Comparison of ENCODE assay signal across 9 mouse cellular contexts in genomic region chr3:105891760-105892571, GRCm38 (mm10). TPM values are rescaled to one million over a fixed set of nuclear protein-coding genes. Genes with fewer than 3 reads are reported as not detected.
DNase-seq lines count a peak whose midpoint lies in the region; ATAC-seq and TF ChIP-seq lines count a peak whose summit lies in the region.
"Had no signal": no experiment of that assay in that cellular context is flagged by ENCODE, and none has a peak within 500 bp of the region (broad histone marks: within the 10 kb centered on the region; RNA-seq: fewer than 3 reads in every experiment).

No protein-coding gene starts in this region.

- peaks cover 2% of the 10 kb centered on the region; the same call in 1 of the 2 replicates for H3K4me1 ChIP-seq in cortical plate, adult 2 months (ENCODE audit: control insufficient read depth, insufficient read depth, low read length)
- H3K4me1 ChIP-seq in kidney, embryonic 15.5 days: peaks cover 43% of the 10 kb centered on the region
- H3K4me1 ChIP-seq in midbrain, postnatal 0 days (ENCODE audit: insufficient read depth, low read length): no peaks in the 10 kb centered on the region

- no peak for TF ChIP-seq CTCF in cortical plate, adult 2 months (IDR thresholded peaks at IDR 0.05; ENCODE audit: extremely low read depth, insufficient read depth, low read length)
- no peak for TF ChIP-seq CTCF in midbrain, postnatal 0 days (IDR thresholded peaks at IDR 0.05)

- 0 out of 2 replicates have a peak, but pooled peaks have one; percentile 25 for ATAC-seq in kidney, embryonic 15.5 days (replicated peaks; ENCODE audit: low FRiP score)
- no peak for ATAC-seq in midbrain, postnatal 0 days (ENCODE audit: low FRiP score)

- H3K79me2 ChIP-seq in macrophage (ENCODE audit: inconsistent target): no peaks in the 10 kb centered on the region

- DNase-seq in cerebellum, postnatal 25 days: peak; percentile 15 to 26
- no peak for DNase-seq in cerebellum, postnatal 4 days (ENCODE audit: low spot score in 2 of 2)
- peak; percentile 88 for DNase-seq in thymus, postnatal 14 days
- no peak for DNase-seq in cerebellum, adult 11-12 months
- DNase-seq in midbrain, postnatal 0 days (ENCODE audit: low spot score): no peak

- H3K36me3 ChIP-seq in kidney, embryonic 15.5 days: no peaks in the 10 kb centered on the region
- H3K36me3 ChIP-seq in macrophage (ENCODE audit: inconsistent target): no peaks in the 10 kb centered on the region
- H3K36me3 ChIP-seq in midbrain, postnatal 0 days (ENCODE audit: insufficient read depth, low read length): no peaks in the 10 kb centered on the region

- WGBS in kidney, embryonic 15.5 days: 60% methylated on average over 10 of the region's 10 CpGs
- 12% methylated on average over 10 of the region's 10 CpGs for WGBS in macrophage (ENCODE audit: missing documents)
- WGBS in midbrain, postnatal 0 days: 76% methylated on average over 10 of the region's 10 CpGs

- H3K9ac ChIP-seq in kidney, embryonic 15.5 days: no peak overlapping the region
- H3K9ac ChIP-seq in midbrain, postnatal 0 days (replicated peaks; ENCODE audit: low read length, poor library complexity, severe bottlenecking): no peak overlapping the region

- H3K4me2 ChIP-seq in kidney, embryonic 15.5 days: no peak overlapping the region
- no peak overlapping the region for H3K4me2 ChIP-seq in midbrain, postnatal 0 days (ENCODE audit: low read depth, low read length, poor library complexity, severe bottlenecking)

- no peaks in the 10 kb centered on the region for H3K27me3 ChIP-seq in kidney, embryonic 15.5 days
- no peaks in the 10 kb centered on the region for H3K27me3 ChIP-seq in midbrain, postnatal 0 days (ENCODE audit: insufficient read depth, low read length)

- no peaks in the 10 kb centered on the region for H3K9me3 ChIP-seq in kidney, embryonic 15.5 days (replicated peaks)
- H3K9me3 ChIP-seq in midbrain, postnatal 0 days (ENCODE audit: low read length): no peaks in the 10 kb centered on the region

- H3K4me3 ChIP-seq in cortical plate, adult 2 months (ENCODE audit: insufficient read depth, low read length): no peak overlapping the region
- no peak overlapping the region for H3K4me3 ChIP-seq in kidney, embryonic 15.5 days (replicated peaks)
- peak overlapping the region; percentile 16; the same call in 1 of the 2 replicates for H3K4me3 ChIP-seq in macrophage (ENCODE audit: inconsistent target)
- no peak overlapping the region for H3K4me3 ChIP-seq in midbrain, postnatal 0 days (ENCODE audit: low read depth, low read length)

- TF ChIP-seq POLR2A in cortical plate, adult 2 months (IDR thresholded peaks at IDR 0.05; ENCODE audit: extremely low read depth, insufficient read depth, low read length): no peak

- H3K27ac ChIP-seq in cortical plate, adult 2 months (ENCODE audit: insufficient read depth, low read length): peak overlapping the region; percentile 30; the same call in 1 of the 2 replicates
- H3K27ac ChIP-seq in kidney, embryonic 15.5 days: peak overlapping the region; percentile 69
- peak overlapping the region; percentile 99 for H3K27ac ChIP-seq in macrophage
- no peak overlapping the region for H3K27ac ChIP-seq in midbrain, postnatal 0 days (ENCODE audit: low read depth, low read length)

RNA-seq across cellular contexts. Expression of gene Tmigd3, which starts 21.3 kb away (rescaled TPM):
- polyA plus RNA-seq in cortical plate, adult 2 months (2012; rRNA removed): 0.15 TPM in 1 of 2 replicates, not detected in the other
- 0.18 TPM in 1 of 2 replicates, not detected in the other for polyA plus RNA-seq in kidney, embryonic 15.5 days (2015; fragmentation: Nextera tagmentation; extraction: Ambion mirVana)
- total RNA-seq in macrophage (2018; cell fraction: chromatin; rRNA removed): not detected
- under 1 TPM in 22 of 26 experiments, not detected in 4; 0.20 to 0.77 (median 0.42) TPM for total RNA-seq in macrophage (2018; cell fraction: cytosol; rRNA removed)
- under 1 TPM in 3 of 26 experiments, not detected in 23; 0.58 to 0.75 (median 0.72) TPM for total RNA-seq in macrophage (2018; cell fraction: nucleus; rRNA removed)
- polyA plus RNA-seq in macrophage (2018): 0.26 to 0.61 TPM in 2 of 3 replicates, not detected in the other
- not detected in 2 replicates for total RNA-seq in midbrain, postnatal 0 days (2014; rRNA removed)
- not detected in 2 replicates for polyA plus RNA-seq in midbrain, postnatal 0 days (2015; fragmentation: Nextera tagmentation; extraction: Ambion mirVana)
- polyA plus RNA-seq: neural tube, embryonic 14.5 days had no signal

RNA-seq across cellular contexts. Expression of gene Adora3, which starts 21.3 kb away (rescaled TPM):
- polyA plus RNA-seq in cortical plate, adult 2 months (2012; rRNA removed): 1.5 and 2.0 TPM in 2 replicates
- polyA plus RNA-seq in kidney, embryonic 15.5 days (2015; fragmentation: Nextera tagmentation; extraction: Ambion mirVana): not detected in 2 replicates
- 1 to 10 TPM in 6 of 26 experiments, under 1 TPM in 7, not detected in 13; 0.40 to 2.3 (median 0.98) TPM for total RNA-seq in macrophage (2018; cell fraction: chromatin; rRNA removed)
- total RNA-seq in macrophage (2018; cell fraction: cytosol; rRNA removed): 1 to 10 TPM in 11 of 26 experiments, under 1 TPM in 15; 0.24 to 2.1 (median 0.90) TPM
- 1 to 10 TPM in 15 of 26 experiments, under 1 TPM in 10, not detected in 1; 0.30 to 3.7 (median 1.2) TPM for total RNA-seq in macrophage (2018; cell fraction: nucleus; rRNA removed)
- 0.30 to 1.9 TPM (median 1.1 TPM) in 3 replicates for polyA plus RNA-seq in macrophage (2018)
- total RNA-seq in midbrain, postnatal 0 days (2014; rRNA removed): 0.66 and 0.77 TPM in 2 replicates
- 0.20 and 0.30 TPM in 2 replicates for polyA plus RNA-seq in midbrain, postnatal 0 days (2015; fragmentation: Nextera tagmentation; extraction: Ambion mirVana)

RNA-seq across cellular contexts. Expression of gene I830077J02Rik, which starts 40.5 kb away (rescaled TPM):
- 1.8 and 2.0 TPM in 2 replicates for polyA plus RNA-seq in cortical plate, adult 2 months (2012; rRNA removed)
- 0.24 and 0.53 TPM in 2 replicates for polyA plus RNA-seq in kidney, embryonic 15.5 days (2015; fragmentation: Nextera tagmentation; extraction: Ambion mirVana)
- total RNA-seq in macrophage (2018; cell fraction: chromatin; rRNA removed): 10 to 100 TPM in 19 of 26 experiments, 1 to 10 TPM in 7; 2.8 to 56.4 (median 19.7) TPM
- total RNA-seq in macrophage (2018; cell fraction: cytosol; rRNA removed): 10 to 100 TPM in 21 of 26 experiments, 1 to 10 TPM in 5; 8.0 to 36.7 (median 16.7) TPM
- 10 to 100 TPM in 23 of 26 experiments, 1 to 10 TPM in 3; 6.3 to 60.0 (median 23.8) TPM for total RNA-seq in macrophage (2018; cell fraction: nucleus; rRNA removed)
- polyA plus RNA-seq in macrophage (2018): 5.4 to 14.3 TPM (median 11.3 TPM) in 3 replicates
- 0.33 and 1.0 TPM in 2 replicates for total RNA-seq in midbrain, postnatal 0 days (2014; rRNA removed)
- polyA plus RNA-seq in midbrain, postnatal 0 days (2015; fragmentation: Nextera tagmentation; extraction: Ambion mirVana): 0.25 and 0.40 TPM in 2 replicates

Comparison
In these comparisons a context has a peak if more than half of its experiments do, and no peak if none do; other contexts are left out.
1. DNase-seq: peak in cerebellum, postnatal 25 days (2 of 2) and thymus, postnatal 14 days (single experiment); none in cerebellum, postnatal 4 days (0 of 2), cerebellum, adult 11-12 months (single experiment) and midbrain, postnatal 0 days (single experiment).